Mouse (Mus musculus) cerebral cortex, adult 2 months (tissue): ENCODE data around the gene Grm4.

ENCODE experiments used
- WGBS: fragments of 180-500 bp; shearing (Covaris S2); methylation state at CpG from one replicate; pipeline ENCODE4 v1.1.7; 2018; 5-methylcytosine and 5-hydroxymethylcytosine counted together

The Grm4 gene

GRCm38 (mm10) chr17:27392918-27393317 lies 128.3 kb downstream of the Grm4 start:
- 22% methylated on average over 8 of the region's 8 CpGs for WGBS

- WGBS: 92% methylated on average over 8 of the region's 8 CpGs
These were observed 131.2 kb downstream of the Grm4 start for GRCm38 (mm10) chr17:27390019-27390418.

- 48% methylated on average over 13 of the region's 13 CpGs for WGBS
These were observed 131.8 kb downstream of the Grm4 start for GRCm38 (mm10) chr17:27389221-27390000.

- WGBS: 26% methylated on average over 1 of the region's 1 CpGs
These were observed 134.8 kb downstream of the Grm4 start for GRCm38 (mm10) chr17:27386438-27386837.

GRCm38 (mm10) chr17:27385513-27386261 lies 135.5 kb downstream of the Grm4 start:
- WGBS: 29% methylated on average over 17 of the region's 17 CpGs

DNA sequence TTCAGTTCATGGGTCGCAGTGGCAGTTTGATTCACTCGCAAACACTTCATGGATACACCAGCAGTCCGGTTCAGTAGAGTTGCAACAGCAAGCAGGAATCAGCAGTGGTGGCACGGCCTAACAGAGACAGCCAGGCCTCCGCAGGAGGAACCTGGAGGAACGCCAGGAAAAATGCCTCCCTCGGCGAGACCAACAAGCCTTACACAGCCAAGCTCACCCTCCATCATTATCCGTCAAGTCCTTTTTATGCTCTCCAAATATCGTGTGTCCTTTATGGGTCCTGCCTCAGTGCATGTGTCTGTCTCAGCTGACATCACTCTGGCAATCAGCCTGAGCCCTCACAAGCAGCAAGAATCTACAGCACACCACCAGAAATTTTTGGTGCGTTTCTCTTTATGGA lies 138.3 kb downstream of the Grm4 start:
- 76% methylated on average over 11 of the region's 11 CpGs for WGBS

DNA sequence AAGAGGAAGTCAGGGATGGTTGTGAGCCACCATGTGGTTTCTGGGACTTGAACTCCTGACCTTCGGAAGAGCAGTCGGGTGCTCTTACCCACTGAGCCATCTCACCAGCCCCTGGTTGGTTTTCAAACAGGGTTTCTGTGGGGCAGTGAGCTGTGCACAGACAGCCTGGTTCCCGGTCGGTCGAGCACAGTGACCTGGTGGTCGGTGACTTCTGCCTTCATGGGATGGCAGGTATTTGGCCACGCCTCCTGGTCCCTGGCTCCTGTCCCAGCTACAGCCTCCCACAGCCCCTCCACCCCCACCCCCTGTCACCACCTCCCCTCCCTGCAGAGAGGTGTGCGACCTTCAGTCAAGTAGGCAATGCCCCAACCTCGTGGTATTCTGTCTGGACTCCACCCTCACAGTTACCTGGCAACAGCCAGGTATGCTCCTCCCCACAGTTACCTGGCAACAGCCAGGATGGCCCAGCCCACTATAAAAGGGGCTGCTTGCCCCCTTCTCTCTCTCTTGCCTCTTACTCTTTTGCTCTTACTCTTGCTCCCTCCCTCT lies 140.2 kb downstream of the Grm4 start:
- WGBS: 73% methylated on average over 9 of the region's 9 CpGs

DNA sequence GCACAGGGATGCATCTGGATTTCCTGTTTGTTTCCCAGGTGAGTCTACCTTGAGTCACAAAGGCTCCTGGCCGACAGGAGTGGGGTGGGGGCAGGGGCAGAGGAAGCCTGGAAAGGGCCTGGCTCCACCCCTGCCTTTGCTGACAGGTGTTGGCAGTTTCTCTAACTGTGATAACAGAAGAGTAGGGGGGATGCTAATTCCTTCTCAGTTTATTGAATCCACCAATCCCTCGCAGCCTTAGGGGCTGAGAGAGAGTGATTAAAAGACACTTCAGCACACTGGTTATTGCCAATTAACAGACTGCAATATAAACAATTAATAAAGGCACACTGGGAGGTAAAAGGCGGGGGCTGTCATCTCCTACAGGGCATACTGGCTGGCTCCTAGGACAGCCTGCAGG lies 142.2 kb downstream of the Grm4 start:
- WGBS: 54% methylated on average over 3 of the region's 3 CpGs

- 97% methylated on average over 1 of the region's 1 CpGs for whole genome bisulfite sequencing
These were observed 144.1 kb downstream of the Grm4 start for GRCm38 (mm10) chr17:27377151-27377550.

GRCm38 (mm10) chr17:27375551-27375950 lies 145.7 kb downstream of the Grm4 start:
- 87% methylated on average over 5 of the region's 5 CpGs for WGBS
